Mouse (Mus musculus) small intestine, adult 2 months (tissue): ENCODE measurements around the gene Hsf4. TPM values are rescaled to one million over a fixed set of nuclear protein-coding genes. Genes with fewer than 3 reads are reported as not detected.

ENCODE experiments used
- H3K27ac ChIP-seq: fragments of 200-500 bp; 2 replicates; pipeline ENCODE4 v1.5.1; 2012; ENCODE audit warnings: low read depth, low read length, control low read depth, inconsistent platforms; ENCODE audit not compliant: insufficient read depth
- H3K27me3 ChIP-seq: fragments of 200-500 bp; 2 replicates; pipeline ENCODE4 v1.6.1; 2012; ENCODE audit warnings: mild to moderate bottlenecking, moderate library complexity, low read length, inconsistent platforms; ENCODE audit not compliant: control insufficient read depth, insufficient read depth
- H3K36me3 ChIP-seq: fragments of 200-500 bp; 2 replicates; pipeline ENCODE4 v1.6.1; 2012; ENCODE audit warnings: mild to moderate bottlenecking, low read length, control low read depth, inconsistent platforms; ENCODE audit not compliant: control insufficient read depth, insufficient read depth
- H3K4me1 ChIP-seq: fragments of 200-500 bp; 2 replicates; pipeline ENCODE4 v1.6.1; 2012; ENCODE audit warnings: low read length, inconsistent platforms, mixed read lengths; ENCODE audit not compliant: control insufficient read depth, insufficient read depth, insufficient read length
- H3K4me3 ChIP-seq: fragments of 200-500 bp; 2 replicates; pipeline ENCODE4 v1.5.1; 2012; ENCODE audit warnings: low read depth, mild to moderate bottlenecking, control low read depth, inconsistent platforms, low read length, moderate library complexity
- CTCF ChIP-seq: fragments of 200-500 bp; IDR thresholded peaks from 2 replicates; pipeline ENCODE4 v1.5.1; 2012; ENCODE audit warnings: low read depth, mild to moderate bottlenecking, control low read depth, inconsistent platforms, low read length, moderate library complexity, mixed read lengths; ENCODE audit not compliant: insufficient replicate concordance, insufficient read length; ENCODE audit errors: extremely low read depth
- POLR2A ChIP-seq: fragments of 200-500 bp; IDR thresholded peaks from 2 replicates; pipeline ENCODE4 v1.6.1; 2012; ENCODE audit warnings: low read depth, mild to moderate bottlenecking, control low read depth, inconsistent platforms, low read length, moderate library complexity
- WGBS: fragments of 180-500 bp; shearing (Covaris S2); methylation state at CpG from one replicate; pipeline ENCODE4 v1.1.7; 2018; 5-methylcytosine and 5-hydroxymethylcytosine counted together
- polyA plus RNA-seq: library from polyadenylated mRNA; depleted of rRNA; stranded (reverse); fragments of >200 nt; gene quantifications from 2 replicates; pipeline ENCODE4 v1.2.3, GENCODE M21; 2012

Gene Hsf4
- polyA plus RNA-seq, 1 experiment, result 1.3 TPM

DNA sequence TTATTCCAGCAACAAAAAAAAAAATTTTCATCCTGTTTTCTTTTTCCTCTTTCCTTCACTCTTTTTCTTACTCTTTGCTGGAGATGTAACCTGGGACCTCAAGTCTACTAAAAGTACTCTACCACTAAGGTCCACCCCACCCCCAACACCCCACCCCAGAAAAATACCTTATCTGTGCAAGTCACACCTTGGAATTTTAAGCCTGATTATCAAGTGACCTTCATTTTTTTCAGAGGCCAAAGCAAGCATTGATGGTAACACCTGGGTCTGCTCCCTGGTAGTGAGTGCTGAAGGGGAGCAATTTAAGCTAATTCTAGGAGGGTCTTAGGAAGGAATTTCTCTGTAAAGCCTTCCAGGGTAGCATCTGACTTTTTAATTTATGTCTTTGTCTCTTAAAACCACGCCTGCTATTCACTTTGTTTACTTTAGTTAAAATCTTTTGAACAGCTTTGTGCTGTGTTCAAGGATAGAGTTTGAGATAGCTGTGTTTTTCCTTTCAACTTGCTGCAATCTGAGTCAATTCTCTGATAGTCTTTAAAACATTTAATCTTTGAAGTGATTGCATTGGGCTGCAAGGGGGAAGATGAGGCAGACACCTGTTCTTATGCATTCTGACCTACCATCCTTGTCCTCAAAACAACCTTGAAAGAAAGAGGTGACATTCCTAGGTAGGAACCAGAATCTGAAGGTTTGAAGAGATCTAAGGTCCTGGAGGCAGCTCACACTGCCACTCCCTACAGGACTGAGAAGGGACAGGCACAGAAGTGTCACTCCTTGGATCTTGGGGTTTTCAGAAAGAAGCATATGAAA, 36.3 kb upstream of the Hsf4 start:
- TF ChIP-seq CTCF, result no peak
- no peak for TF ChIP-seq POLR2A
- H3K27me3 ChIP-seq, result no peaks in the 10 kb centered on the region
- no peak overlapping the region for H3K27ac ChIP-seq
- no peak overlapping the region for H3K4me3 ChIP-seq
- peaks cover 32% of the 10 kb centered on the region for H3K36me3 ChIP-seq
- 30% methylated on average over 1 of the region's 1 CpGs for WGBS
- no peaks in the 10 kb centered on the region for H3K4me1 ChIP-seq

DNA sequence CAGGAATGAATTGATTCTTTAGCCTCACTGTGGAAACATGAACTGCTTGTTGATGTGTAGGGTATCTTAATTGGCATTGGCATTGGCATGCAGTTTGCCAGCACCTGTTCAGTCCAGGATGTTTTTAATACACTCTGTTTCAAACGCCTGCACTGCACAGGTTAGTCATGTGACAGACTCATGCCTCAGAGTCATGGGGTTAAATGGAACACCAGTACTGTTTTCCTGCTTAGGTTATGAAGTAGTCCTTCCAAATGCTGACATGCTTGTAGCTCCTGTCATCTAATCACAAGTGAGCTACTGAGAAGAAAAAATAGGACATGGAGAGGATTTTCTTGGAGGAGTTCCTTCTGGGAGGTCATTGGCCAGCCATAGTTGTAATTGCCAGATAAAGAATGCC, 34.4 kb upstream of the Hsf4 start:
- Histone ChIP-seq H3K36me3 (peaks cover 43% of the 10 kb centered on the region), H3K27ac (no peak overlapping the region), H3K4me1 (no peaks in the 10 kb centered on the region), H3K4me3 (no peak overlapping the region), H3K27me3 (no peaks in the 10 kb centered on the region)
- WGBS, result 38% methylated on average over 1 of the region's 1 CpGs
- TF ChIP-seq CTCF, result no peak
- no peak for TF ChIP-seq POLR2A

DNA sequence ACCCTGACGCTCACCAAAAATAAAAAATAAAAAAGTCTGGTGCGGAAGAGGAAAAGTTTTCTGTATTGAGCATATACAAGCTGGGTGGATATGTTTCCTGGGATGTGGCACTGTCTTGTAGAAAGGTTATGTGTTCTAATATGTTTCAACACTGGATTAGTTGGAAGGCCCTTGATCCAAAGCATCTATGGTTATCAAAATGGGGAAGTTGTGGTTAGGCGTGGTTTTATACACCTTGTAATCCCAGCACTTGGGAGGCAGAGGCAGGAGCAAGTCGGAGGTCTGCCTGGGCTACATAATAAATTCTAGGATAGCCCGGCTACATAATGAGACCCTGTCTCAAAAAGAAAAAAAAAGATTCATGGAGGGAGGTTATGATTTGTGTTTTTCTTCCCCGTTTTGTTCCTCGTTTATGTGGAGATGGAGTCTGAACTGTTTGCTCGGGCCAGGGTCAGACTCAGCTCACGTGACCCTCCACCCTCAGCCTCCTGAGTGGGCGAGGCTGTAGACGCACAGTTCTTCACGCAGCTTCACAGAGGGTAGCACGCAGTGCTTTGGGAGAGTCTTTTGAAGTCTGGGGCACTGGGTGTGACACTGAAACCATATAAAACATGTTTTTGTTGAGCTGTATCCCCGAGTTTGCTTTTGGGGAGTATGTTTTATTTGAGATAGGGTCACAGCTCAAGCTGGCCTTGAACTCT, 32.0 kb upstream of the Hsf4 start:
- Histone ChIP-seq H3K27ac (no peak overlapping the region), H3K27me3 (no peaks in the 10 kb centered on the region), H3K4me3 (no peak overlapping the region), H3K36me3 (peaks cover 50% of the 10 kb centered on the region), H3K4me1 (no peaks in the 10 kb centered on the region)
- no peak for TF ChIP-seq POLR2A
- TF ChIP-seq CTCF, result no peak
- 86% methylated on average over 14 of the region's 14 CpGs for WGBS

DNA sequence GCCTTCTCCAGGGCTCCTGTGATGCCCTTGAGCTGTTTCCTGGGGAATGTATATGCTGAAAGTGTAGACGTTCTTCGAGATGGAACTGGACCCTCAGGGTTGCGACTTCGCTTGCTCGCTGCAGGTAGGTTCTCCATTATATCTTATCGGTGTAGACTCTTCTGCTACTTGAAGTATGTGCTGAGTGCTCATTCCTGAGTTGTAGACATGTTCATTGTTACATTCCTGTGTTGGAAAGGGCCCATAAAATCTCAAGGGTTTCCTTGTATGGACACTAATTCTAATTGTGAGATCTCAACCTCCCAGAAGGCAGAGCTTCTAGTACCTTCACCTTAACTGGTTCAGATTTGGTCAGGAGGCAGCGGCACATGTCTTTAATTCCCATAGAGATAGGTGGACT, 28.6 kb upstream of the Hsf4 start:
- Histone ChIP-seq H3K4me1 (no peaks in the 10 kb centered on the region), H3K4me3 (no peak overlapping the region), H3K27ac (no peak overlapping the region), H3K36me3 (peaks cover 43% of the 10 kb centered on the region), H3K27me3 (no peaks in the 10 kb centered on the region)
- TF ChIP-seq CTCF, result no peak
- TF ChIP-seq POLR2A, result no peak
- WGBS, result 95% methylated on average over 7 of the region's 7 CpGs

DNA sequence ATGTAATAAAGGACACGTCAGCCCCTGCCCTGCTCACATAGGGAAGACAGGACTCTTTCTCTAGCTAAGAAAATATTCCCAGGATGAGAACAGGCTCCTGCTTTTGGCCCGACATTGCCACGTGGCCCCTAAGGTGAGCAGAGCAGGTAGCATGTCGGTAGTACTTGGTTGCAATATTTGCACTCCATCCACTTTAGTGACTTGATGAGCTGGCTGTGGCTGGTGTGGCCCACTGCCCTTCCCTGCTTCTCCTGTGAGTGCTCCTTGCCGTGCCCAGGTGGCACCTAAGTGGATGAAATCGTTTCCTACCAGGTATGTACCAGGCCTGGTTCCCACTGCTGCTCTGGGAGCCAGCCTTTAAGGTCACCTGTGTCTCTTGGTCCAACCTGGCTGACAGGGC, 17.6 kb upstream of the Hsf4 start:
- H3K4me1 ChIP-seq, result peaks cover 11% of the 10 kb centered on the region
- no peak for TF ChIP-seq POLR2A
- no peak for TF ChIP-seq CTCF
- H3K4me3 ChIP-seq, result no peak overlapping the region
- peaks cover 39% of the 10 kb centered on the region for H3K36me3 ChIP-seq
- WGBS, result 92% methylated on average over 6 of the region's 6 CpGs
- no peak overlapping the region for H3K27ac ChIP-seq
- no peaks in the 10 kb centered on the region for H3K27me3 ChIP-seq

DNA sequence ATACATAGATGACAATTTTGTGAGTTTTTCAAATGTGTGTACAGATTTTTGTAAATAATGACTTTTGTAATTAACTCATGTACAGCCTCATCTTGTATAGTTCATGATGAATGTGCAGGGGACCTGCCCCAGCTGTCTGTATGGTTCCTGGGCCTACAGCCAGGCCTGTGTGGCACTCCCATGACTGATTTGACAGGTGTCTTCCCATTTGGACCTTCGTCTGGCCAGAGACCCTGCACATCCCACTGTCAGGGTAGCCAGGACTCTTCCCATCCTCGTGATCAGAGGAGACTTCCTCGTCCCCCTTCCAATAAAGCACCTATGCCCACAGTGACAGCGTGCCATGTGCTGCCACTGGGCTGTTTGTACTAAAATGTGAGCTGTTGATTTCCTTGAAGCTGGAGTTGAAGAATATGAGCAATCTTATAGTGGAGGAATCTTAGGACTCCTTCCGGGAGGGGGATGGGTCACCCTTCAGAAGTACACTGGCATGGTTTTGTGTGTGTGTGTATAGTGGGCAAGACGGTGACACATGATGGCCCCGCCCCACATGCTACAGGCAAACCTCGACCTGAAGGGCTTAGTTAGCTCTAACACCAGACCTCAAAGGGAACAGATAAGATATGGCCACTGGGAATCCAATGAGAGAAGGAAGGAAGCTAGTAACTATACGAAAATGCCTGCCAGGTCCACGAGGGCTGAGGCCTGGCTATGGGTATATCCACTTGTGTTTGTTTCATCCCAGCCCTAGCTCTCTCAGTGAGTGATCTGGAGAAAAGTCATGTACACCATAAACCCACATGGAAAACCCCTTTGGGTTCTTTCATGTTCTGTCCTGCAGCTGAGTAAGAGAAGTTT, 16.7 kb upstream of the Hsf4 start:
- Histone ChIP-seq H3K4me1 (peaks cover 11% of the 10 kb centered on the region), H3K36me3 (peaks cover 32% of the 10 kb centered on the region), H3K27ac (no peak overlapping the region), H3K27me3 (no peaks in the 10 kb centered on the region), H3K4me3 (no peak overlapping the region)
- 72% methylated on average over 10 of the region's 10 CpGs for WGBS
- TF ChIP-seq CTCF (no peak), POLR2A (no peak)
